Mouse (Mus musculus) G1E-ER4 (cell line): Measurements from ENCODE around the gene Olfr67. TPM values are rescaled to one million over a fixed set of nuclear protein-coding genes. Genes with fewer than 3 reads are reported as not detected.

Experiments used
- GATA1 ChIP-seq: IDR thresholded peaks from one replicate; pipeline ENCODE4 v1.8.0; 2012; ENCODE audit warnings: low read length, inconsistent platforms
- polyA plus RNA-seq: library from polyadenylated mRNA; stranded (reverse); fragments of >175 nt; gene quantifications from 2 replicates; pipeline ENCODE4 v1.2.3, GENCODE M21; 2012

The Olfr67 gene
- polyA plus RNA-seq, 1 experiment, result not detected

DNA sequence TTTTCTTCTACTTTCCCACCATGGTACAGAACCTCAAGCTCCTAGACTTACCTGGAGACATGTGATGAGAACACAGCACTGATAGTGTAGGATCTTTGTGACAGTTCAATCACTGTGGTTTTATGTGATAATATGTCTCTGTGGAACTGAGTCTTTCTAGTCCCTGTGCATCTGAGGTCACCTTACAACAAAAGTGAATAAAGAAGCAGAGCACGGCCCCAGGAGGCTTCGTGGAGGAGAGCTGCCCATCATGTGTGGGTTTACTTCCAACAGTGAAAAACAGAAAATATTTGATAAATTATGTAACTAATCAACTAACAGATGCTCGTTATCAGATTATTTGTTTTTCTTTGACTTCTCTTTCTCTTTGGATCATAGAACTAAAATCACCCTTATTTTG, 12.0 kb downstream of the Olfr67 start, which contains the start of gene Olfr68:
Gene Olfr68, minus strand, starts transcription at position 101 of the 400 bp plus-strand sequence.
- TF ChIP-seq GATA1, result no peak

DNA sequence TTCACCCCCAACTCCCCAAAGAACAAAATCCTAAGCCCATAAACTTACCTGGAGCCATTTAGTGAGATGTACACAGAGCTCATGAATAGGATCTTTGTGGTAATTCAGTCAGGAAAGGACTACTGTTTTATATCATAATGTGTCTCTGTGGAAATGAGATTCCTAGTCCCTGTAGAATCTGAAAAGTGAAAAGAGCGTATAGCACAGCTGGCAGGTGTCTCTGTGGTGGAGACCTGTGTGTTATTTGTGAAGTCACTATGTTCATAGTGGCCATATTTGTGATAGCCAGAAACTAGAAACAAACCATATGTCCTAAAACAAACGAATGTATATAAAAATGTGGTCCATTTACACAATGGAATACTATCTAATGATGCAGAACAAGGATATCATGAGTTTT, 20.1 kb downstream of the Olfr67 start, which contains the start of gene Olfr69:
Gene Olfr69, minus strand, starts transcription at position 101 of the 400 bp plus-strand sequence.
- TF ChIP-seq GATA1, result no peak

DNA sequence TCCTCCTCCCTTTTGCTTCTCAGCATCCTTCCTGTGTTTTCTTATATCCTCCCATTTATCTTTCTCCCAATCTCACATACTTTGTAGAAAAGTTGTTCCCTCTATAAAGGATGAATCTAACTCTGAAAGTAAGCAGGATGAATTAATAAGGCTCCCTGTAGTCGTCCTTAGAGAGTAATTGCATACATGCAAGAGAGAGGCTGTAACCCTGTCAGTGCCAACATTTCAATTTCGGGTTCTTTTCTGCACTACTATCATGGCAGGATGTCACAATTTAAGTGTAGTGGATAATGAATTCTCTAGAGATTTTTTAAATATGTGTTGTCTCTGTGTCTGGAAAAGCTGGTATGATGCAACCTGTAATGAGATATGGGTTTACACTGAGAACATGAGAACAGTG, 34.4 kb downstream of the Olfr67 start, which contains the start of gene Olfr630:
Gene Olfr630, minus strand, starts transcription at position 101 of the 400 bp plus-strand sequence.
- no peak for TF ChIP-seq GATA1

DNA sequence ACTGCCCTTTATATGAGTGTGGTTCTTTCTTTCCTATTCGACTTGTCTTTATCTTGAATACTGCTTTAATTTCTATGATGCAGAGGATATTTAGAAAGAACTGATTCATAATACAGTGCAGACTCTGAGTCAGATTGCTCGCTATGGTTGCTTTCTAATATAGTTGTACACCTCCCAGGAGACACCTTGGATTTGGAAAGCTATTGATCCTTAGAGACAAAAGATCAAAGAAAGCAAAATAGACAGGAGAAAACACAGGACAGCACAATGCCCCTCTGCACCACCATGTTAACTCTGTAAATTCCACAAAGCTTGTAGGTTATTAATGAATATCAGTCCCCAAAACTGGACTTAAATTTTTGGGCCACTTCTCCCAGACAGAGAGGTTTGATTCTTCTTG, 46.8 kb downstream of the Olfr67 start, which contains the start of gene Olfr629:
Gene Olfr629, minus strand, starts transcription at position 101 of the 400 bp plus-strand sequence.
- TF ChIP-seq GATA1, result no peak

Other genes starting within 250 kb of the Olfr67 start
- not detected in 2 replicates for gene Olfr612, start 249.1 kb downstream of the Olfr67 start, polyA plus RNA-seq
- not detected in 2 replicates for gene Olfr613, start 243.7 kb downstream of the Olfr67 start, polyA plus RNA-seq
- gene Olfr615, start 235.7 kb downstream of the Olfr67 start, polyA plus RNA-seq, result not detected in 2 replicates
- gene Olfr616, start 222.7 kb downstream of the Olfr67 start, polyA plus RNA-seq, result not detected in 2 replicates
- not detected in 2 replicates for gene Olfr617, start 218.8 kb downstream of the Olfr67 start, polyA plus RNA-seq
- not detected in 2 replicates for gene Olfr618, start 201.7 kb downstream of the Olfr67 start, polyA plus RNA-seq
- gene Olfr619, start 191.2 kb downstream of the Olfr67 start, polyA plus RNA-seq, result not detected in 2 replicates
- not detected in 2 replicates for gene Olfr620, start 179.3 kb downstream of the Olfr67 start, polyA plus RNA-seq
- not detected in 2 replicates for gene Olfr622, start 149.1 kb downstream of the Olfr67 start, polyA plus RNA-seq
- not detected in 2 replicates for gene Olfr623, start 128.1 kb downstream of the Olfr67 start, polyA plus RNA-seq
- gene Olfr624, start 120.6 kb downstream of the Olfr67 start, polyA plus RNA-seq, result not detected in 2 replicates
- not detected in 2 replicates for gene Olfr625-ps1, start 109.1 kb downstream of the Olfr67 start, polyA plus RNA-seq
- not detected in 2 replicates for gene Olfr243, start 77.2 kb downstream of the Olfr67 start, polyA plus RNA-seq
- gene Olfr628, start 61.4 kb downstream of the Olfr67 start, polyA plus RNA-seq, result not detected in 2 replicates
- gene Olfr629, start 46.9 kb downstream of the Olfr67 start, polyA plus RNA-seq, result not detected in 2 replicates
- not detected in 2 replicates for gene Olfr630, start 34.5 kb downstream of the Olfr67 start, polyA plus RNA-seq
- gene Olfr69, start 20.2 kb downstream of the Olfr67 start, polyA plus RNA-seq, result not detected in 2 replicates
- gene Olfr68, start 12.1 kb downstream of the Olfr67 start, polyA plus RNA-seq, result not detected in 2 replicates
- 31.6 and 77.2 TPM in 2 replicates for gene Hbb-bt, start 22.2 kb upstream of the Olfr67 start, polyA plus RNA-seq
- 5,963 and 6,563 TPM in 2 replicates for gene Hbb-bs, start 36.3 kb upstream of the Olfr67 start, polyA plus RNA-seq
- not detected in 2 replicates for gene Hbb-bh2, start 48.7 kb upstream of the Olfr67 start, polyA plus RNA-seq
- not detected in 2 replicates for gene Hbb-bh1, start 51.3 kb upstream of the Olfr67 start, polyA plus RNA-seq
- not detected in 2 replicates for gene Hbb-y, start 61.4 kb upstream of the Olfr67 start, polyA plus RNA-seq
- gene Olfr66, start 94.4 kb upstream of the Olfr67 start, polyA plus RNA-seq, result not detected in 2 replicates
- not detected in 2 replicates for gene Olfr64, start 102.7 kb upstream of the Olfr67 start, polyA plus RNA-seq
- not detected in 2 replicates for gene Olfr65, start 111.7 kb upstream of the Olfr67 start, polyA plus RNA-seq
- gene Olfr631, start 137.0 kb upstream of the Olfr67 start, polyA plus RNA-seq, result not detected in 2 replicates
- gene Olfr632, start 142.5 kb upstream of the Olfr67 start, polyA plus RNA-seq, result not detected in 2 replicates
- not detected in 2 replicates for gene Olfr633, start 152.6 kb upstream of the Olfr67 start, polyA plus RNA-seq
- not detected in 2 replicates for gene Olfr635, start 179.3 kb upstream of the Olfr67 start, polyA plus RNA-seq
- gene Olfr638, start 206.9 kb upstream of the Olfr67 start, polyA plus RNA-seq, result not detected in 2 replicates
- gene Olfr639, start 225.5 kb upstream of the Olfr67 start, polyA plus RNA-seq, result not detected in 2 replicates
- not detected in 2 replicates for gene Olfr640, start 233.8 kb upstream of the Olfr67 start, polyA plus RNA-seq
- gene Olfr641, start 243.6 kb upstream of the Olfr67 start, polyA plus RNA-seq, result not detected in 2 replicates